Mouse (Mus musculus) heart, embryonic 15.5 days (tissue): ENCODE measurements around the gene Olfr1368. TPM values are rescaled to one million over a fixed set of nuclear protein-coding genes. Genes with fewer than 3 reads are reported as not detected.

Source experiments
- ATAC-seq: fragments of 200-750 bp; cut with Nextera tagmentation; replicated peaks from 2 replicates; pipeline ENCODE4 v1.8.0; 2017; ENCODE audit warnings: low read depth, moderate TSS enrichment; ENCODE audit not compliant: insufficient number of reproducible peaks, insufficient read depth, low FRiP score
- H3K27ac ChIP-seq: fragments of 300-500 bp; sonication (generic); 2 replicates; pipeline ENCODE4 v1.5.1; 2015; ENCODE audit warnings: mild to moderate bottlenecking, inconsistent platforms
- H3K27me3 ChIP-seq: fragments of 300-500 bp; sonication (generic); 2 replicates; pipeline ENCODE4 v1.6.1; 2015; ENCODE audit warnings: inconsistent platforms
- H3K36me3 ChIP-seq: fragments of 300-500 bp; sonication (generic); 2 replicates; pipeline ENCODE4 v1.6.1; 2015; ENCODE audit warnings: mild to moderate bottlenecking, inconsistent platforms
- H3K4me1 ChIP-seq: fragments of 300-500 bp; sonication (generic); replicated peaks from 2 replicates; pipeline ENCODE4 v1.6.1; 2015; ENCODE audit warnings: inconsistent platforms
- H3K4me2 ChIP-seq: fragments of 300-500 bp; sonication (generic); 2 replicates; pipeline ENCODE4 v1.6.1; 2015; ENCODE audit warnings: inconsistent platforms, mild to moderate bottlenecking, moderate library complexity
- H3K4me3 ChIP-seq: fragments of 300-500 bp; sonication (generic); 2 replicates; pipeline ENCODE4 v1.5.1; 2015; ENCODE audit warnings: mild to moderate bottlenecking, inconsistent platforms
- H3K9ac ChIP-seq: fragments of 300-500 bp; sonication (generic); 2 replicates; pipeline ENCODE4 v1.6.1; 2015; ENCODE audit warnings: mild to moderate bottlenecking, inconsistent platforms
- H3K9me3 ChIP-seq: fragments of 300-500 bp; sonication (generic); replicated peaks from 2 replicates; pipeline ENCODE4 v1.6.1; 2016; ENCODE audit warnings: inconsistent platforms
- WGBS: fragments of 180-500 bp; shearing (Covaris S2); methylation state at CpG from one replicate; pipeline ENCODE4 v1.1.7; 2015; ENCODE audit warnings: mixed read lengths; 5-methylcytosine and 5-hydroxymethylcytosine counted together
- polyA plus RNA-seq: library from polyadenylated mRNA; unstranded; fragments of >200 nt; fragmentation: Nextera tagmentation; extraction: Ambion mirVana; gene quantifications from 2 replicates; pipeline ENCODE4 v1.2.1, GENCODE M21; 2015

Olfr1368 gene
- polyA plus RNA-seq, 1 experiment from 2014 or later = not detected

DNA sequence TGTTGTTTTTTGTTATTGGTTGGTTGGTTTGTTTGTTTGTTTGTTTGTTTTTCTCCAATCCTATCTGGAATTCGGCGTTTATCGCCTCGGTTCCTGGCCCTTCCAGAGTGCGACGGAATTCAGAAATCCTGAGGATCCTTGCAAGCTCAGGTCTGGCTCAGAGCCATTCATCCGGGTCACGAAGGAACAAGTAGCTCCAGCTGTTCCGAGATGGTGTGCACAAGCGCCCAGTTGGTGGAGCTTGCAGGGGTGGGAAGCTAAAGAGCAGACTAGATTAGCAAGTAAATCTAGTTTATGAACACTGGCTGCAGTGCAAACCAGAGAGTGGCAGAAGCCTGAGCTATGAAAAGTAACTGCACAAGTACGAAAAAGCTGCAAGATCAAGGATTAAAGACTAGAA, 27.4 kb upstream of the Olfr1368 start:
- no peaks in the 10 kb centered on the region for H3K9me3 ChIP-seq
- H3K36me3 ChIP-seq = no peaks in the 10 kb centered on the region
- peak overlapping the region; percentile 64 for H3K27ac ChIP-seq
- H3K4me1 ChIP-seq = peaks cover 17% of the 10 kb centered on the region
- ATAC-seq = 0 out of 2 replicates have a peak, but pooled peaks have one; percentile 48
- WGBS = 1% methylated on average over 11 of the region's 11 CpGs
- no peaks in the 10 kb centered on the region for H3K27me3 ChIP-seq
- peak overlapping the region; percentile 48 for H3K9ac ChIP-seq
- H3K4me3 ChIP-seq = peak overlapping the region; percentile 56
- H3K4me2 ChIP-seq = peak overlapping the region; percentile 75

DNA sequence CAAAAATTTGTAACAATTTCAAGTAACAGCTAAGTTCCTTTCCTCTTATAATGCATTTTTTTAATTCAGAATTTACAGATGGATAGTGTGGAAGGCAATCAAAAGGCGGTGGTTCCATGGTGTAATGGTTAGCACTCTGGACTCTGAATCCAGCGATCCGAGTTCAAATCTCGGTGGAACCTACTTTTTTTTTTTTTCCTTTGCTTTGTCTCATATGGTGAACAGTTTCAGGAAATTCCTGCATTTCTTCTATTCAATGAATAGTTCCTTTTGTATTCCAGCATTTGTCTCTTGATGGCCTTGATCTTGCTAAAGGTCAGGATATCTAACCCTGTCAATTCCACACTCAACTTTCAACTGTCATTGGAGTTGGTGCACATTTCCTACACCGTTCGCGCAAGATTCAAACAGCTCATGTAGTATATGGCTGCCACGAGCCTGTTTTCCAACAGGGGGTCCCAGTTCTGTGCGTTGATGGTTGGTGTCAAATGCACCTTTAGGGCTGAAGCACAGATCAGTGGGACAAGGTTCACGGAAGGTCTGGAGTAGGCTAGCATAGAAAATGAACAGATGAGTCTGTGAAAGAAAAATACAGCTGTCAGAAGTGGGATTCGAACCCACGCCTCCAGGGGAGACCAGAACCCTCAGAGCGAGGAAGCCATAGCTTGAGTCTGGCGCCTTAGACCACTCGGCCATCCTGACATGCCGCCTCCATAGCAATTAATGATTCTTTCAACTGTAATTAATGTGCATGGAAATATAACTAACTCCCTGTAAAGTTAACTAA, 26.8 kb upstream of the Olfr1368 start:
- Histone ChIP-seq H3K4me3 (peak overlapping the region; percentile 56), H3K4me2 (peak overlapping the region; percentile 75), H3K27me3 (no peaks in the 10 kb centered on the region), H3K4me1 (peaks cover 17% of the 10 kb centered on the region), H3K9me3 (no peaks in the 10 kb centered on the region), H3K9ac (no peak overlapping the region), H3K27ac (peak overlapping the region; percentile 64), H3K36me3 (no peaks in the 10 kb centered on the region)
- WGBS = 1% methylated on average over 16 of the region's 16 CpGs
- ATAC-seq = peak; percentile 48; the same call in 1 of the 2 replicates

DNA sequence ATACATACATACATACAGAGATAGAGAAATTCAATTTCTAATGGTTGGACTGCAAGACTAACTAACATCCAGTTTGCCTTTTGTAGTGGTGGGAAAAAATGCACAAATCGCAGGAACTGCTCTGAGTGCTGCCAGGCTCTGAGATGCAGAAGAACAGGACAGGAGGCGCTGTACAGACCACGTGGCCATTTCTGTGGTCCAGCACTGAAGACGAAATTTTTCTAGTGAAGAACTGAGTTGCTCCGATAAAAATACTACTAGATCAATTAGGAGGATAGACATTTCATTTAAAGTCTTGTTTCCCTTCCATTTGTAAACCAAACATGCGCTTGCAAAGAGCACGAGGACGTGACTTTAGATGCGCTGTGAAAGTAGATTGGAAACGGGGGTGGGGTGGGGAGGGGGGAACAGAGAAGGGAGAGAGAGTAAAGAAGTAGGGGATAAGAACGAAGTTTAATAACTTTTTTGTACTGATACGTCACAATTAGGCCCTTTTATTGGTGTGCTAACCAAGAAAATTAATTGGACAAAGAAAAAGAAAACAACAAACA, 26.0 kb upstream of the Olfr1368 start:
- 0% methylated on average over 12 of the region's 12 CpGs for WGBS
- Histone ChIP-seq H3K36me3 (no peaks in the 10 kb centered on the region), H3K4me1 (peaks cover 17% of the 10 kb centered on the region), H3K4me3 (peak overlapping the region; percentile 56), H3K9ac (no peak overlapping the region), H3K27me3 (no peaks in the 10 kb centered on the region), H3K27ac (no peak overlapping the region), H3K4me2 (peak overlapping the region; percentile 75), H3K9me3 (no peaks in the 10 kb centered on the region)
- no peak for ATAC-seq

DNA sequence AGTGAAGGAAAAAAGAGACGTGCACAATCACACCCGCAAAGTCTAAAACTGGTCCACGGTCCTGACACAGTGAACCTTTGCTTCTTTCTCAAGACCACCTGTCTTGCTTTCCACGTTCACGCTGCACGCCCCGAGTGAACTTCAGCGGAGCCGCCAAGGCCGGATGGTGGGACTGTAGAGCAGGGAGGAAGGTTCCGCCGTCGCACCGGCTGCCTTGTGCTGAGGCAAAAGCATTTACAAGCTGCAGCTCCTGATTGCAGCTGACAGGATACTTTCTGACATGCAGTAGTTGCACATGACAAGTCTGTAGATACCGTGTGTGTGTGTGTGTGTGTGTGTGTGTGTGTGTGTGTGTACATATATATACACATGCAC, 25.5 kb upstream of the Olfr1368 start:
- peak overlapping the region; percentile 75 for H3K4me2 ChIP-seq
- peak overlapping the region; percentile 45; the same call in 1 of the 2 replicates for H3K27ac ChIP-seq
- no peaks in the 10 kb centered on the region for H3K27me3 ChIP-seq
- H3K9ac ChIP-seq = peak overlapping the region; percentile 40; the same call in 1 of the 2 replicates
- H3K4me3 ChIP-seq = peak overlapping the region; percentile 56
- 11% methylated on average over 15 of the region's 15 CpGs for WGBS
- ATAC-seq = no peak
- peaks cover 17% of the 10 kb centered on the region for H3K4me1 ChIP-seq
- no peaks in the 10 kb centered on the region for H3K36me3 ChIP-seq
- H3K9me3 ChIP-seq = no peaks in the 10 kb centered on the region

DNA sequence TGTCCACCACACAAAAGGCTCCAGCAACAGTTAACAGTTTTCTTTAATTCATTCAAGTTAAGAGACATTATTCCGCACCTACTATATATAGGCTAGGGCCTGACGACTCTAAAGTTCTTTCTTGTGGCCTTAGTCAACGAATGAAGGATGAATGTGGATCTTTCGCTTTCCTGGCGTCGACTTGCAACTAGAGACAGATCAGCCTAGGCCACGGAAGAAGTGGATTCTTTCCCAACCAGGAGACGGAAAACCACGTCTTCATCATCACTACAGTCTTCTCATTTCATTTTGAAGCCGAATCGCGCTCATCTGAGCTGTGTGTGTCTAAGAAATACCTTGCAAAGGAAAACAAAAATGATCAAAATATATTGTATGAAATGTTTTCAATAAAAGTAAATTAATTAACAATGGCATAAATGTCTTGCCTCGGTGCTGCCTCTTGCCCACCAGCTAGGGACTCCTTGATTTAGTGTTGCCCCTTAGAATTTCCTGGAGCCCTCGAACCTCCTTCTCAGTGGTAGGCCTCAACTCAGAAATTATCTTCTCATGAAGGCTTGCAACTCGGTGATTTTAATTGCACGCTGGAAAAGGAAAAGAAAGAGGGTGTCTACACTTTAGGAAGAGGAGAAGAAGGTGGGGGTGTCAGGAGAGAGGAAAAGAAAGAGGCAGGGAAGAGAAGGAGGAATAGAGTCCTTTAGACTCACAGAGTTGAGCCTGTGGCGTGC, 24.9 kb upstream of the Olfr1368 start:
- Histone ChIP-seq H3K4me2 (peak overlapping the region; percentile 75), H3K27ac (0 out of 2 replicates have a peak overlapping the region, but pooled peaks have one; percentile 45)
- no peak for ATAC-seq

DNA sequence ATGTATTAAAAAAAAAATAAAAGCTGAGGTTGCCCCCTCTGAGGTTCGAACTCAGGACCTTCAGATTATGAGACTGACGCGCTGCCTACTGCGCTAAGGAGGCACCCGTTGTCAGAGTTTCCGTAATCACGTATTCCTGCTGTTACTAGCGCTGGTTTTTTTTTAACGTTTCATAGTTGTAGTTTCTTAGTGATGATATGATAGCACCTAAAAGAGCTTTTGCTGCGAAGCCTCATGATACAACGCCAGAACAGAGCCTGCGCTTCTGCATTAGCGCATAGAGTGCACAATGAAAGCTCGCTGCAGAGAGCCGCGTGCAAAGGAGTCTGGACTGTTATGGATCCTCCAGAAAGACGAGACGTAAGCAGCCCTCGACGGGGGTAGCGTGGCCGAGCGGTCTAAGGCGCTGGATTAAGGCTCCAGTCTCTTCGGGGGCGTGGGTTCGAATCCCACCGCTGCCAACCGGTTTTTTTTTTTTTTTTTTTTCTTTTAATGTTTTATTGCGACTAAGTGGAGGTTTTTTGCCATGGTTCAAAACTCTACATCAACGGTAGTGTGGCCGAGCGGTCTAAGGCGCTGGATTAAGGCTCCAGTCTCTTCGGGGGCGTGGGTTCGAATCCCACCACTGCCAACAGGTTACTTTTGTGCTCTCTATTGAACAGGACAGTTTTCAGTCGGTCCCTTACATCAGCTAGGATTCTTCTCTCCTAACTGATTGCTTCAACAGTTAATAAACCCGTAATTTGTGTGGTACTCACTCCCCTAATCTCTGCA, 24.2 kb upstream of the Olfr1368 start:
- ATAC-seq = peak; percentile 80
- Histone ChIP-seq H3K4me1 (peaks cover 17% of the 10 kb centered on the region), H3K4me2 (peak overlapping the region; percentile 75), H3K36me3 (no peaks in the 10 kb centered on the region), H3K4me3 (peak overlapping the region; percentile 57), H3K9ac (peak overlapping the region; percentile 42; the same call in 1 of the 2 replicates), H3K27me3 (no peaks in the 10 kb centered on the region), H3K27ac (peak overlapping the region; percentile 70), H3K9me3 (no peaks in the 10 kb centered on the region)
- 1% methylated on average over 39 of the region's 39 CpGs for WGBS

More for the DNA sequence above, 24.9 kb upstream of the Olfr1368 start:
- H3K36me3 ChIP-seq = no peaks in the 10 kb centered on the region
- H3K4me3 ChIP-seq = peak overlapping the region; percentile 57
- H3K27me3 ChIP-seq = no peaks in the 10 kb centered on the region
- H3K9ac ChIP-seq = peak overlapping the region; percentile 40; the same call in 1 of the 2 replicates
- no peaks in the 10 kb centered on the region for H3K9me3 ChIP-seq
- 60% methylated on average over 17 of the region's 17 CpGs for WGBS
- H3K4me1 ChIP-seq = peaks cover 17% of the 10 kb centered on the region

DNA sequence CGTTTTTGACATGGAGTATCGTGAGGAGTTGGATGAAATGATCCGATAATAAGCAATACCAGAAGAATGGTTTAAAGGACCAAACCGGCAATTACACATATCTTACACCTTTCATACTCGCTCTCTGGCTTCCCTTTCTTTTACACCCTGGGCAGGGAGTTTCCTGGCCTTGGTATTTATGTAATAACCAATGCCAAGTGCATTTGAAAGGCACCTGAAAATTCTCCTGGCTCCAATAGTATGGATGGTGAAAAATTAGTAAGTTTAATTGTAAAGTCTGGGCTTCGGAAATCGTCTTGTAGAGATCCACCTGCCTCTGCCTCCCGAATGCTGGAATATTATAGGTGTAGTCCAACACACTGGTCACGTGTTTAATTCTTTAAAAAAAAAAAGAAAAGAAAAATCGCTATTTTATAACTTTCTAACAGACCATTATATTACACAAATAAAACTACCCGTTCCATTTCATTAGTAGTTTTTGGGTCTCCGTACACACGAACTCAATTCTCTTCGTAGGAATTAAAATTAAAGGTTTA, 23.5 kb upstream of the Olfr1368 start:
- H3K27ac ChIP-seq = peak overlapping the region; percentile 22; the same call in 1 of the 2 replicates
- no peaks in the 10 kb centered on the region for H3K27me3 ChIP-seq
- H3K4me2 ChIP-seq = peak overlapping the region; percentile 75
- H3K4me1 ChIP-seq = peaks cover 17% of the 10 kb centered on the region
- H3K36me3 ChIP-seq = no peaks in the 10 kb centered on the region
- no peak for ATAC-seq
- peak overlapping the region; percentile 57 for H3K4me3 ChIP-seq
- H3K9ac ChIP-seq = peak overlapping the region; percentile 45
- no peaks in the 10 kb centered on the region for H3K9me3 ChIP-seq
- WGBS = 2% methylated on average over 14 of the region's 14 CpGs

DNA sequence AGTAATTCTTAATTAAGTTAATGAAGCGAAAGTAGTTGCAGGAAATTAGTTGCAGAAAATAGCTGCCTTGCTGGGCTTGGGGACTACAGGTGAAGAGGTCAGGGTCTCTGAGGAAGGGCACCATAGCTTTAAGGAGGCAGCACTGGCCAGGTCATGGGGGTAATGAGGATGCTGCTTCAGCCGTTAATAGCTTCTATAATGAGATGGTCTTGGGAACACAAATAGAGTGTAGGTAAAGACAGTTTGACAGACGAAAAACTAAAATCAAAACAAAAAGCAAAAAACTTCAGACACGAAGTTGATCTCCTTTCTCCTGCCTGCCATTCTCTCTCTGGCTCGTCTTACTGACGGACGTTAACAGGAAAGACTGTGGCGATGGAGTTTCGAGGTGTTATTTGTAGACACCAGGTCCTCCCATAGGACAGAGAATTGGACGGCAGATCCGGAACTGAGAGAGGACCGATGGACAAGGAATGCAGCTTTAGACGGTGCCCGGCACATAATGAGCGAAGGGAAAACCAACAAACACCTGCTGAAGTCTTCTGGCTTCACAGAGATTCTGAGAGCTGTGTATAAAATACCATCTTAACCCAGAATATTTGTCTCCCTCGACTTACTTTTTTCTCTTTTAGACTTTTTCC, 22.8 kb upstream of the Olfr1368 start:
- ATAC-seq = no peak
- WGBS = under 1% methylated on average over 16 of the region's 16 CpGs
- H3K4me1 ChIP-seq = peaks cover 17% of the 10 kb centered on the region
- peak overlapping the region; percentile 22 for H3K27ac ChIP-seq
- H3K9ac ChIP-seq = peak overlapping the region; percentile 45
- H3K9me3 ChIP-seq = no peaks in the 10 kb centered on the region
- H3K27me3 ChIP-seq = no peaks in the 10 kb centered on the region
- H3K36me3 ChIP-seq = no peaks in the 10 kb centered on the region
- H3K4me2 ChIP-seq = peak overlapping the region; percentile 75
- H3K4me3 ChIP-seq = peak overlapping the region; percentile 57

DNA sequence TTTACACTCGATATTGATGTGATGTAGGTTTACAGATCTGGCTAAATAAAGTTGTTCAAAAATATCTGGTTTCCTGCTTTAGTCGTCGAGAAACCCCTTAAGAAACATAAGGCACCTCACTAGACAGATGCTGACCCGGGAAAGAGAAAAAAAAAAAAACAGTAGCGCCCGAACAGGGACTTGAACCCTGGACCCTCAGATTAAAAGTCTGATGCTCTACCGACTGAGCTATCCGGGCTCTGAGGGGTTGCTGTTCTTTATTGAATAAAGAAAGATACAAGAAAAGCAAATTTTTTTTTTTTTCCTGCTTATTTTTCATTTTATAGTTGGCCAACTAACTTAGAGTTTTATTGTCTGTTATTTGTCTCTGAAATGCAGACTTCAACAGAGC, 22.2 kb upstream of the Olfr1368 start:
- 1% methylated on average over 8 of the region's 8 CpGs for WGBS
- no peaks in the 10 kb centered on the region for H3K27me3 ChIP-seq
- no peak for ATAC-seq

More for the DNA sequence above, 22.2 kb upstream of the Olfr1368 start:
- H3K9me3 ChIP-seq = no peaks in the 10 kb centered on the region
- H3K4me3 ChIP-seq = peak overlapping the region; percentile 57
- peak overlapping the region; percentile 75 for H3K4me2 ChIP-seq
- no peaks in the 10 kb centered on the region for H3K36me3 ChIP-seq
- H3K27ac ChIP-seq = peak overlapping the region; percentile 22; the same call in 1 of the 2 replicates
- peak overlapping the region; percentile 45; the same call in 1 of the 2 replicates for H3K9ac ChIP-seq
- H3K4me1 ChIP-seq = peaks cover 17% of the 10 kb centered on the region
